Mouse (Mus musculus) heart, embryonic 13.5 days (tissue): ENCODE data around the gene Wnk2. TPM values are rescaled to one million over a fixed set of nuclear protein-coding genes. Genes with fewer than 3 reads are reported as not detected.
"Not testable (repeated sequence)": the region's sequence is repeated elsewhere in the genome, so short reads cannot be mapped to it uniquely, and the experiment has no call there.

Experiments
- ATAC-seq: fragments of 200-750 bp; cut with Nextera tagmentation; 2 replicates; pipeline ENCODE4 v1.8.0; 2017; ENCODE audit warnings: moderate TSS enrichment; ENCODE audit not compliant: insufficient number of reproducible peaks, low FRiP score, low TSS enrichment; ENCODE audit errors: extremely low read depth
- H3K27ac ChIP-seq: fragments of 300-500 bp; sonication (generic); replicated peaks from 2 replicates; pipeline ENCODE4 v1.5.1; 2015; ENCODE audit warnings: moderate library complexity, mild to moderate bottlenecking, inconsistent platforms
- H3K27me3 ChIP-seq: fragments of 300-500 bp; sonication (generic); replicated peaks from 2 replicates; pipeline ENCODE4 v1.6.1; 2015; ENCODE audit warnings: mild to moderate bottlenecking, inconsistent platforms
- H3K36me3 ChIP-seq: fragments of 300-500 bp; sonication (generic); 2 replicates; pipeline ENCODE4 v1.6.1; 2015; ENCODE audit warnings: mild to moderate bottlenecking, inconsistent platforms
- H3K4me1 ChIP-seq: fragments of 300-500 bp; sonication (generic); 2 replicates; pipeline ENCODE4 v1.6.1; 2015; ENCODE audit warnings: inconsistent platforms
- H3K4me2 ChIP-seq: fragments of 300-500 bp; sonication (generic); 2 replicates; pipeline ENCODE4 v1.6.1; 2015; ENCODE audit warnings: inconsistent platforms, mild to moderate bottlenecking, moderate library complexity
- H3K4me3 ChIP-seq: fragments of 300-500 bp; sonication (generic); 2 replicates; pipeline ENCODE4 v1.5.1; 2015; ENCODE audit warnings: moderate library complexity, mild to moderate bottlenecking, inconsistent platforms
- H3K9ac ChIP-seq: fragments of 300-500 bp; sonication (generic); 2 replicates; pipeline ENCODE4 v1.6.1; 2015; ENCODE audit warnings: inconsistent platforms, mild to moderate bottlenecking, moderate library complexity
- H3K9me3 ChIP-seq: fragments of 300-500 bp; sonication (generic); 2 replicates; pipeline ENCODE4 v1.6.1; 2016; ENCODE audit warnings: inconsistent platforms
- WGBS: fragments of 180-500 bp; shearing (Covaris S2); methylation state at CpG from one replicate; pipeline ENCODE4 v1.1.7; 2015; ENCODE audit warnings: mixed read lengths; 5-methylcytosine and 5-hydroxymethylcytosine counted together
- polyA plus RNA-seq: library from polyadenylated mRNA; unstranded; fragments of >200 nt; fragmentation: Nextera tagmentation; extraction: Ambion mirVana; gene quantifications from 2 replicates; pipeline ENCODE4 v1.2.1, GENCODE M21; 2015

Wnk2 gene
- polyA plus RNA-seq, 1 experiment from 2014 or later: 1.5 TPM

DNA sequence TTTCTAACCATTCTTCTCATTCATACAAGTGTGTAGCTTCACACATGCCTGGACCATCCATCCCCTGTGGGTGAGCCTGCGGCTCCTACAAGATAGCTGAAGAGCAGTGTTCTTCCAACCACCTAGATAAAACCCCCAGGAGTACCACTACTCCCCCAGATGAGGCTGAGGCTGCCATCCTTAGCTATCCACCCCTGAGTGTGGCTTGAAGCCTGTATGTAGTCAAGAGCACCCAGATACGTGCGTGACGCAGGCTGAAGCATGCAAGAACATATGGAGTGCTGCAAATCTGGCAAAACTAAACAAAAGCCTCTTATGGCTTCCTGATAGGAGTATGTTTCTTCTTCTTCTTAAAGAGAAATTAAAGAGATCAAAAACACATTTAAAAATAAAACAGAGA, 78.4 kb downstream of the Wnk2 start:
- Histone ChIP-seq H3K27me3 (peaks cover 6% of the 10 kb centered on the region; the same call in 1 of the 2 replicates), H3K9me3 (no peaks in the 10 kb centered on the region), H3K4me2 (no peak overlapping the region), H3K27ac (no peak overlapping the region), H3K4me1 (no peaks in the 10 kb centered on the region), H3K9ac (no peak overlapping the region), H3K36me3 (no peaks in the 10 kb centered on the region), H3K4me3 (no peak overlapping the region)
- WGBS: 82% methylated on average over 4 of the region's 4 CpGs
- ATAC-seq: no peak

- WGBS: 66% methylated on average over 5 of the region's 5 CpGs
- H3K27ac ChIP-seq: no peak overlapping the region
- H3K27me3 ChIP-seq: peaks cover 7% of the 10 kb centered on the region; the same call in 1 of the 2 replicates
- H3K4me3 ChIP-seq: no peak overlapping the region
- H3K9ac ChIP-seq: no peak overlapping the region
- no peak overlapping the region for H3K4me2 ChIP-seq
- H3K9me3 ChIP-seq: no peaks in the 10 kb centered on the region
- H3K36me3 ChIP-seq: no peaks in the 10 kb centered on the region
- no peak for ATAC-seq
- no peaks in the 10 kb centered on the region for H3K4me1 ChIP-seq
Observed at GRCm38 (mm10) chr13:49064257-49064656, 83.6 kb downstream of the Wnk2 start.

GRCm38 (mm10) chr13:49060456-49060855, 87.4 kb downstream of the Wnk2 start:
- H3K4me1 ChIP-seq: no peaks in the 10 kb centered on the region
- no peak; the same call in 1 of the 2 replicates for ATAC-seq
- H3K27ac ChIP-seq: no peak overlapping the region
- H3K36me3 ChIP-seq: no peaks in the 10 kb centered on the region
- H3K9me3 ChIP-seq: no peaks in the 10 kb centered on the region
- H3K9ac ChIP-seq: no peak overlapping the region
- H3K27me3 ChIP-seq: peaks cover 15% of the 10 kb centered on the region
- H3K4me3 ChIP-seq: no peak overlapping the region
- H3K4me2 ChIP-seq: no peak overlapping the region
- 69% methylated on average over 7 of the region's 7 CpGs for WGBS

- H3K4me1 ChIP-seq: no peaks in the 10 kb centered on the region
- H3K4me2 ChIP-seq: no peak overlapping the region
- peaks cover 15% of the 10 kb centered on the region for H3K27me3 ChIP-seq
- H3K9ac ChIP-seq: no peak overlapping the region
- no peak for ATAC-seq
- H3K4me3 ChIP-seq: no peak overlapping the region
- H3K9me3 ChIP-seq: no peaks in the 10 kb centered on the region
- no peak overlapping the region for H3K27ac ChIP-seq
- WGBS: 75% methylated on average over 4 of the region's 4 CpGs
- H3K36me3 ChIP-seq: no peaks in the 10 kb centered on the region
Observed at GRCm38 (mm10) chr13:49058528-49058927, 89.3 kb downstream of the Wnk2 start.

- ATAC-seq: no peak
Observed at GRCm38 (mm10) chr13:49056304-49056703, 91.5 kb downstream of the Wnk2 start.

DNA sequence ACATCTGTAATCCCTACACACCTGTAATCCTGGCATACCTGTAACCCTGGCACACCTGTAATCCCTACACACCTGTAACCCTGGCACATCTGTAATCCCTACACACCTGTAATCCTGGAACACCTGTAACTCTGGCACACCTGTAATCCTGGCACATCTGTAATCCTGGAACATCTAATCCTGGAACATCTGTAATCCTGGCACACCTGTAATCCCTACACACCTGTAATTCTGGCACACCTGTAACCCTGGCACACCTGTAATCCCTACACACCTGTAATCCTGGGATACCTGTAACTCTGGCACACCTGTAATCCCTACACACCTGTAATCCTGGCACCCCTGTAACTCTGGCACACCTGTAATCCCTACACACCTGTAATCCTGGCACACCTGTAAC, 93.1 kb downstream of the Wnk2 start:
- H3K4me2 ChIP-seq, H3K4me3 ChIP-seq, ATAC-seq, H3K9ac ChIP-seq, H3K9me3 ChIP-seq, H3K4me1 ChIP-seq, H3K27ac ChIP-seq, H3K36me3 ChIP-seq: not testable (repeated sequence)
- H3K27me3 ChIP-seq: peaks cover 11% of the 10 kb centered on the region

More at GRCm38 (mm10) chr13:49056304-49056703, 91.5 kb downstream of the Wnk2 start:
- H3K4me2 ChIP-seq: no peak overlapping the region
- no peak overlapping the region for H3K27ac ChIP-seq
- no peaks in the 10 kb centered on the region for H3K4me1 ChIP-seq
- H3K27me3 ChIP-seq: peaks cover 15% of the 10 kb centered on the region
- no peak overlapping the region for H3K9ac ChIP-seq
- H3K36me3 ChIP-seq: no peaks in the 10 kb centered on the region
- H3K9me3 ChIP-seq: no peaks in the 10 kb centered on the region
- WGBS: 82% methylated on average over 4 of the region's 4 CpGs
- no peak overlapping the region for H3K4me3 ChIP-seq

- Histone ChIP-seq H3K27ac (no peak overlapping the region), H3K4me3 (no peak overlapping the region), H3K4me2 (no peak overlapping the region), H3K4me1 (no peaks in the 10 kb centered on the region), H3K36me3 (no peaks in the 10 kb centered on the region), H3K9me3 (no peaks in the 10 kb centered on the region), H3K27me3 (peaks cover 11% of the 10 kb centered on the region), H3K9ac (no peak overlapping the region)
- WGBS: 78% methylated on average over 2 of the region's 2 CpGs
- ATAC-seq: no peak
Observed at GRCm38 (mm10) chr13:49053333-49053732, 94.5 kb downstream of the Wnk2 start.

GRCm38 (mm10) chr13:49052512-49052911, 95.3 kb downstream of the Wnk2 start:
- Histone ChIP-seq H3K27ac (no peak overlapping the region), H3K36me3 (no peaks in the 10 kb centered on the region), H3K27me3 (peaks cover 7% of the 10 kb centered on the region), H3K4me3 (no peak overlapping the region), H3K9me3 (no peaks in the 10 kb centered on the region), H3K9ac (no peak overlapping the region), H3K4me2 (no peak overlapping the region), H3K4me1 (no peaks in the 10 kb centered on the region)
- WGBS: 38% methylated on average over 9 of the region's 9 CpGs
- ATAC-seq: no peak

GRCm38 (mm10) chr13:49047393-49047792, 100.4 kb downstream of the Wnk2 start:
- 79% methylated on average over 1 of the region's 1 CpGs for WGBS
- Histone ChIP-seq H3K4me2 (no peak overlapping the region), H3K9ac (no peak overlapping the region), H3K4me3 (no peak overlapping the region), H3K27me3 (no peaks in the 10 kb centered on the region; the same call in 1 of the 2 replicates), H3K9me3 (no peaks in the 10 kb centered on the region), H3K36me3 (no peaks in the 10 kb centered on the region), H3K27ac (no peak overlapping the region), H3K4me1 (no peaks in the 10 kb centered on the region)
- ATAC-seq: no peak

- no peak overlapping the region for H3K9ac ChIP-seq
- no peak for ATAC-seq
- 68% methylated on average over 10 of the region's 10 CpGs for WGBS
- no peaks in the 10 kb centered on the region for H3K9me3 ChIP-seq
- no peaks in the 10 kb centered on the region for H3K4me1 ChIP-seq
- no peaks in the 10 kb centered on the region for H3K36me3 ChIP-seq
- no peak overlapping the region for H3K4me2 ChIP-seq
- H3K4me3 ChIP-seq: no peak overlapping the region
- no peaks in the 10 kb centered on the region for H3K27me3 ChIP-seq
- no peak overlapping the region for H3K27ac ChIP-seq
Observed at GRCm38 (mm10) chr13:49044145-49044561, 103.7 kb downstream of the Wnk2 start.

DNA sequence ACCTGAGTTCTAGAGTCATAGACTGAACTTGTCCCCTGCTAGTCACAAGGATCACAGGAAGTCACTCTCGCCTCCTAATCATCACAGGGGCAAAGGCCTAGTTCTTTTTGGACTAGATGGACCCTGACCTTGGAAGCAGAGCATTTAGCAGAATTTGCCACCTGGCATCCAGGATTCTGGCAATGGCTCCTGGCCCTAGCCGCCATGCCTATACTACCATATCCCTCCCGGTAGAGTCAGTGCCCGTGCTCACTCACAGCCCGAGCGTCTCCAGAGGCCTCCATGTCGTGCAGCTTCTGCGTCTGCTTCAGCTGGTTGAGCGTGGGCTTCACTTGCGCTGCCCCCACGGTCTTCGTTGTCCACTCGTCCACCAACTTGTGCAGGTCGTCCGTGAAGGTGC, 105.4 kb downstream of the Wnk2 start:
- no peaks in the 10 kb centered on the region for H3K36me3 ChIP-seq
- no peak for ATAC-seq
- no peaks in the 10 kb centered on the region for H3K9me3 ChIP-seq
- no peaks in the 10 kb centered on the region for H3K27me3 ChIP-seq
- 86% methylated on average over 15 of the region's 15 CpGs for WGBS
- H3K4me3 ChIP-seq: no peak overlapping the region
- H3K27ac ChIP-seq: no peak overlapping the region
- H3K4me1 ChIP-seq: peaks cover 12% of the 10 kb centered on the region
- H3K9ac ChIP-seq: no peak overlapping the region
- H3K4me2 ChIP-seq: no peak overlapping the region

GRCm38 (mm10) chr13:49036928-49037574, 110.8 kb downstream of the Wnk2 start:
- Histone ChIP-seq H3K4me1 (peaks cover 25% of the 10 kb centered on the region), H3K27me3 (no peaks in the 10 kb centered on the region), H3K4me2 (no peak overlapping the region), H3K4me3 (no peak overlapping the region), H3K27ac (peak overlapping the region; percentile 49), H3K36me3 (no peaks in the 10 kb centered on the region), H3K9ac (peak overlapping the region; percentile 33; the same call in 1 of the 2 replicates), H3K9me3 (0 out of 2 replicates have a peak, but pooled peaks cover under 1% of the 10 kb centered on the region)
- ATAC-seq: no peak
- WGBS: 43% methylated on average over 7 of the region's 7 CpGs
